Mouse (Mus musculus): ENCODE measurements around the gene Rps15. TPM values are rescaled to one million over a fixed set of nuclear protein-coding genes. Genes with fewer than 3 reads are reported as not detected.

Rps15 gene
- total and polyA plus RNA-seq, 3 experiments = 2,279 to 5,342 (median 2,739) TPM

GRCm38 (mm10) chr10:80336263-80336662, 44.0 kb downstream of the Rps15 start:
- Histone ChIP-seq H3K9me3 (replicated peaks; ENCODE audit: low read length) (peaks cover 5% of the 10 kb centered on the region), H3K4me3 (replicated peaks in 1 of 3; ENCODE audit: low read depth in 2 of 3, low read length in 2 of 3, poor library complexity in 1 of 3) (no peak overlapping the region), H3K27me3 (replicated peaks) (peaks cover 31% of the 10 kb centered on the region), H3K36me3 (replicated peaks in 1 of 2; ENCODE audit: control insufficient read depth in 1 of 2, insufficient read depth in 1 of 2, low read length in 1 of 2) (peaks cover 22 to 28% of the 10 kb centered on the region in 2 experiments), H3K79me2 (replicated peaks; ENCODE audit: control insufficient read depth, extremely low read depth, insufficient read depth, poor library complexity, severe bottlenecking) (no peaks in the 10 kb centered on the region), H3K4me2 (ENCODE audit: insufficient read depth, low read depth, poor library complexity, severe bottlenecking) (no peak overlapping the region), H3K27ac (ENCODE audit: insufficient read depth, low read depth) (no peak overlapping the region; the same call in 1 of the 2 replicates), H3K9ac (ENCODE audit: insufficient read depth, low read depth) (no peak overlapping the region), H3K4me1 (ENCODE audit: control insufficient read depth in 1 of 2, insufficient read depth in 2 of 2) (peaks cover 23 to 38% of the 10 kb centered on the region in 2 experiments)
- dilution Hi-C loops (cut with MboI; ENCODE audit: extremely low pct_ligation_motif_present, extremely low pct_unique_long_range_greater_than_20kb, low sequenced_read_pairs) (no loop called here), in situ Hi-C loops (cut with MboI; ENCODE audit: low pct_ligation_motif_present, low pct_unique_long_range_greater_than_20kb, low sequenced_read_pairs) (no loop called here)
- DNase-seq (ENCODE audit: extremely low read depth) = no peak
- TF ChIP-seq IRF4 (IDR thresholded peaks at IDR 0.05; ENCODE audit: low read depth, low read length) = peak; percentile 34; the same call in 1 of the 2 replicates
- 0 out of 2 replicates have a peak, but pooled peaks have one; percentile 16 for TF ChIP-seq EP300 (IDR thresholded peaks at IDR 0.05; ENCODE audit: low read length)
- 0 out of 2 replicates have a peak, but pooled peaks have one; percentile 51 for TF ChIP-seq MAX (IDR thresholded peaks at IDR 0.05; ENCODE audit: low read length)
- peak; percentile 58; the same call in 1 of the 2 replicates for TF ChIP-seq MYC (IDR thresholded peaks at IDR 0.05; ENCODE audit: low read depth, low read length)
- TF ChIP-seq MAFK (IDR thresholded peaks at IDR 0.05; ENCODE audit: insufficient replicate concordance, low read length) = no peak
- TF ChIP-seq CHD1 (IDR thresholded peaks at IDR 0.05; ENCODE audit: low read depth, low read length) = no peak
- no peak for TF ChIP-seq JUN (IDR thresholded peaks at IDR 0.05; ENCODE audit: insufficient read depth, low read depth, low read length)
- TF ChIP-seq E2F4 (IDR thresholded peaks at IDR 0.05; ENCODE audit: insufficient replicate concordance, low read depth, low read length) = no peak
- TF ChIP-seq HCFC1 (IDR thresholded peaks at IDR 0.05; ENCODE audit: low read depth, low read length) = no peak
- TF ChIP-seq USF1 (IDR thresholded peaks at IDR 0.05; ENCODE audit: low read depth, low read length) = no peak
- no peak for TF ChIP-seq RAD21 (IDR thresholded peaks at IDR 0.05; ENCODE audit: low read depth, low read length)
- TF ChIP-seq ZMIZ1 (IDR thresholded peaks at IDR 0.05; ENCODE audit: low read depth, low read length) = no peak
- TF ChIP-seq POLR2A (IDR thresholded peaks at IDR 0.05; ENCODE audit: low read depth, low read length) = no peak
- TF ChIP-seq BHLHE40 (IDR thresholded peaks at IDR 0.05; ENCODE audit: low read depth, low read length) = peak; percentile 59
- no peak for TF ChIP-seq CTCF (conservative IDR thresholded peaks at IDR 0.05 in 1 of 2, IDR thresholded peaks at IDR 0.05 in 1 of 2; ENCODE audit: low read depth in 2 of 2, low read length in 2 of 2)
- no peak for TF ChIP-seq SIN3A (IDR thresholded peaks at IDR 0.05; ENCODE audit: low read length)
- TF ChIP-seq NRF1 (IDR thresholded peaks at IDR 0.05; ENCODE audit: low read depth, low read length) = no peak

GRCm38 (mm10) chr10:80339941-80340750, 47.9 kb downstream of the Rps15 start:
- no peak overlapping the region for H3K4me2 ChIP-seq (ENCODE audit: insufficient read depth, low read depth, poor library complexity, severe bottlenecking)
- no peak overlapping the region for H3K27ac ChIP-seq (ENCODE audit: insufficient read depth, low read depth)
- peaks cover 9 to 19% of the 10 kb centered on the region in 2 experiments; a peak in 3 of 4 replicates for H3K4me1 ChIP-seq (ENCODE audit: control insufficient read depth in 1 of 2, insufficient read depth in 2 of 2)
- peaks cover 13% of the 10 kb centered on the region in 2 experiments for H3K36me3 ChIP-seq (replicated peaks in 1 of 2; ENCODE audit: control insufficient read depth in 1 of 2, insufficient read depth in 1 of 2, low read length in 1 of 2)
- peak; percentile 76 for DNase-seq (ENCODE audit: extremely low read depth)
- H3K9me3 ChIP-seq (replicated peaks; ENCODE audit: low read length) = peaks cover 19% of the 10 kb centered on the region
- no peaks in the 10 kb centered on the region for H3K79me2 ChIP-seq (replicated peaks; ENCODE audit: control insufficient read depth, extremely low read depth, insufficient read depth, poor library complexity, severe bottlenecking)
- no peak overlapping the region for H3K4me3 ChIP-seq (replicated peaks in 1 of 3; ENCODE audit: low read depth in 2 of 3, low read length in 2 of 3, poor library complexity in 1 of 3)
- in situ Hi-C loops (cut with MboI; ENCODE audit: low pct_ligation_motif_present, low pct_unique_long_range_greater_than_20kb, low sequenced_read_pairs) (no loop called here), dilution Hi-C loops (cut with MboI; ENCODE audit: extremely low pct_ligation_motif_present, extremely low pct_unique_long_range_greater_than_20kb, low sequenced_read_pairs) (no loop called here)
- no peak overlapping the region for H3K9ac ChIP-seq (ENCODE audit: insufficient read depth, low read depth)
- H3K27me3 ChIP-seq (replicated peaks) = peaks cover 20% of the 10 kb centered on the region
- TF ChIP-seq MAX (IDR thresholded peaks at IDR 0.05; ENCODE audit: low read length) = peak; percentile 42; the same call in 1 of the 2 replicates
- TF ChIP-seq IRF4 (IDR thresholded peaks at IDR 0.05; ENCODE audit: low read depth, low read length) = peak; percentile 34; the same call in 1 of the 2 replicates
- TF ChIP-seq JUND (conservative IDR thresholded peaks at IDR 0.05; ENCODE audit: low read depth, low read length) = no peak
- no peak for TF ChIP-seq SIN3A (IDR thresholded peaks at IDR 0.05; ENCODE audit: low read length)
- TF ChIP-seq E2F4 (IDR thresholded peaks at IDR 0.05; ENCODE audit: insufficient replicate concordance, low read depth, low read length) = no peak
- peak; percentile 81 for TF ChIP-seq SMC3 (IDR thresholded peaks at IDR 0.05; ENCODE audit: low read depth, low read length)
- no peak for TF ChIP-seq MXI1 (IDR thresholded peaks at IDR 0.05; ENCODE audit: low read depth, low read length)
- no peak for TF ChIP-seq MEF2A (IDR thresholded peaks at IDR 0.05; ENCODE audit: borderline replicate concordance, low read depth, low read length)
- peak; percentile 57 for TF ChIP-seq USF1 (IDR thresholded peaks at IDR 0.05; ENCODE audit: low read depth, low read length)
- no peak for TF ChIP-seq ZMIZ1 (IDR thresholded peaks at IDR 0.05; ENCODE audit: low read depth, low read length)
- no peak for TF ChIP-seq NRF1 (IDR thresholded peaks at IDR 0.05; ENCODE audit: low read depth, low read length)
- no peak for TF ChIP-seq PAX5 (IDR thresholded peaks at IDR 0.05; ENCODE audit: low read length)
- peak; percentile 62 for TF ChIP-seq RAD21 (IDR thresholded peaks at IDR 0.05; ENCODE audit: low read depth, low read length)
- TF ChIP-seq MAFK (IDR thresholded peaks at IDR 0.05; ENCODE audit: insufficient replicate concordance, low read length) = no peak
- TF ChIP-seq RCOR1 (conservative IDR thresholded peaks at IDR 0.05; ENCODE audit: low read depth, low read length) = no peak
- peak; percentile 87 for TF ChIP-seq CTCF (conservative IDR thresholded peaks at IDR 0.05 in 1 of 2, IDR thresholded peaks at IDR 0.05 in 1 of 2; ENCODE audit: low read depth in 2 of 2, low read length in 2 of 2)
- no peak for TF ChIP-seq ZNF384 (IDR thresholded peaks at IDR 0.05; ENCODE audit: low read depth, low read length)
- no peak for TF ChIP-seq KAT2A (IDR thresholded peaks at IDR 0.05; ENCODE audit: insufficient replicate concordance, low read length)
- TF ChIP-seq GABPA (IDR thresholded peaks at IDR 0.05; ENCODE audit: insufficient replicate concordance, low read depth, low read length) = no peak
- TF ChIP-seq USF2 (conservative IDR thresholded peaks at IDR 0.05; ENCODE audit: low read depth, low read length) = 0 out of 2 replicates have a peak, but pooled peaks have one; percentile 35
- TF ChIP-seq POLR2AphosphoS2 (IDR thresholded peaks at IDR 0.05; ENCODE audit: low read depth, low read length) = no peak
- TF ChIP-seq EP300 (IDR thresholded peaks at IDR 0.05; ENCODE audit: low read length) = no peak
